Mouse (Mus musculus): Measurements from ENCODE around the gene F2r. TPM values are rescaled to one million over a fixed set of nuclear protein-coding genes. Genes with fewer than 3 reads are reported as not detected.

Gene F2r
- polyA plus RNA-seq, 1 experiment = 97.4 TPM

DNA sequence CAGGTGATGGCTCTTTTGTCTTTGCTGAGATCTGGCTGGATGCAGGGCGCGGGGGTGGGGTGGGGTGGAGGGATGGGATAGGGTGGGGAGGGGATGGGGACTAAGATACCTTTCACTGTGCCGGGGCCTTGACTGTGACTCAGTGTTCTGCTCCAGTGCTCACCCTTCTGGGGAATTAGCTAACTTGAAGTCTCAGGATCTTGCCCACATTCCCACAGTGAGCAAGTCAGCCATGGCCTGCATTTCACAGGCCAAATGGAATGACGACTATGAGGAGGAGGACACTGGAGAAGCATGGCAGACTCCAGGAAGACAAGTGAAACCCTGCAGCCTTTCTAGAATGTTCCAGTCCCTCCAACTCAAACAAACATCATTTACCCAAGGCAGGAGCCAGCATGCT, 6.5 kb downstream of the F2r start:
- Histone ChIP-seq H3K27me3 (ENCODE audit: control insufficient read depth, insufficient read depth, insufficient read length) (no peaks in the 10 kb centered on the region), H3ac (ENCODE audit: control insufficient read depth, insufficient read length, low read depth) (no peak overlapping the region), H3K36me3 (ENCODE audit: control insufficient read depth, insufficient read depth) (peaks cover 43% of the 10 kb centered on the region), H3K79me2 (ENCODE audit: control insufficient read depth, insufficient read depth) (peaks cover 100% of the 10 kb centered on the region), H3K4me3 (ENCODE audit: insufficient read depth, poor library complexity, severe bottlenecking) (no peak overlapping the region), H3K79me3 (ENCODE audit: low read depth) (peaks cover 93% of the 10 kb centered on the region)
- TF ChIP-seq CEBPB (IDR thresholded peaks at IDR 0.05; ENCODE audit: low read depth) (no peak), FOSL1 (IDR thresholded peaks at IDR 0.05; ENCODE audit: insufficient read depth, low read length, poor library complexity, severe bottlenecking) (no peak), CTCF (IDR thresholded peaks at IDR 0.05; ENCODE audit: control insufficient read depth, insufficient read depth, insufficient read length) (no peak), USF1 (IDR thresholded peaks at IDR 0.05; ENCODE audit: low read depth) (no peak), MYOD1 (IDR thresholded peaks at IDR 0.05; ENCODE audit: control insufficient read depth, insufficient read length, low read depth) (no peak), MAX (IDR thresholded peaks at IDR 0.05) (no peak), MYOG (IDR thresholded peaks at IDR 0.05; ENCODE audit: control insufficient read depth, extremely low read depth, insufficient read length) (no peak)

DNA sequence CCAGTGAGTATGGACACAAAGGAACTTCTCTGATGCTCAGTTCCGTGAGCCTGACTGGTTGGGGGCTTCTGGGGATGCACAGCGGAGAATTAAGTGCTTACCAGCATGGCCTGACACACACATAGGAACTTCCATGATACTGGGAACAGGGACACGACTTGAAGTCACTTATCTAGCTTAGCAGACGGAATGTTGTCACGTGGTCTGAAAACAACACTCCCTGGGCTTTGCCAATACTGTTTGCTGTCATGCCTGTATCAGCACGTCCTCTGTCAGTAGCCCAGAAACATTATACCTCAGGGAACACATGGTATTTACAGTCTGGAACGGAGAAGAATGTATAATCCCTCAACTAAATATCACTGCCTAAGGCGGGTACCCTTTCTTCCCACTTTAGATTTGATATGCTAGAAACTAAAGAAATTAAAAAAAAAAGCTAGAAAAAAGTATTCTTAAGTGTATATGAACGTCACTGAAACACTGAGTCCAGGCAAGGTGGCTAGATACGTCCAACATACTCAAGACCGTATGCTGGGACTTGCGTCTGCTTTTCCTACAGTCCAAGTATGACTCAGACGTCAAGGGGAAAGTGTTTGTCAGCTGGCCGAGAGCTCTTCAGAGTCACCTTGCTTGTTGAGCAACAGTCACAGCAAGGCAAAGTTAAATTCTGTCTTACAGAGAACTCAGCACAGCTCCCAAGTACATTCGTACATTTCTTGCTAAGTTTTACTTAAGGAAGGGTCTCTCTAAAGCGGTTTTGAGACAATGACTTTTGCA, 7.3 kb downstream of the F2r start:
- Histone ChIP-seq H3ac (ENCODE audit: control insufficient read depth, insufficient read length, low read depth) (no peak overlapping the region), H3K36me3 (ENCODE audit: control insufficient read depth, insufficient read depth) (peaks cover 50% of the 10 kb centered on the region), H3K4me3 (ENCODE audit: insufficient read depth, poor library complexity, severe bottlenecking) (no peak overlapping the region), H3K79me3 (ENCODE audit: low read depth) (peaks cover 93% of the 10 kb centered on the region), H3K27me3 (ENCODE audit: control insufficient read depth, insufficient read depth, insufficient read length) (no peaks in the 10 kb centered on the region), H3K79me2 (ENCODE audit: control insufficient read depth, insufficient read depth) (peaks cover 100% of the 10 kb centered on the region)
- TF ChIP-seq MAX (IDR thresholded peaks at IDR 0.05) = no peak
- no peak for TF ChIP-seq MYOD1 (IDR thresholded peaks at IDR 0.05; ENCODE audit: control insufficient read depth, insufficient read length, low read depth)
- TF ChIP-seq MYOG (IDR thresholded peaks at IDR 0.05; ENCODE audit: control insufficient read depth, extremely low read depth, insufficient read length) = no peak
- TF ChIP-seq FOSL1 (IDR thresholded peaks at IDR 0.05; ENCODE audit: insufficient read depth, low read length, poor library complexity, severe bottlenecking) = no peak
- peak; percentile 33 for TF ChIP-seq USF1 (IDR thresholded peaks at IDR 0.05; ENCODE audit: low read depth)
- TF ChIP-seq CTCF (IDR thresholded peaks at IDR 0.05; ENCODE audit: control insufficient read depth, insufficient read depth, insufficient read length) = no peak
- peak; percentile 8 for TF ChIP-seq CEBPB (IDR thresholded peaks at IDR 0.05; ENCODE audit: low read depth)

DNA sequence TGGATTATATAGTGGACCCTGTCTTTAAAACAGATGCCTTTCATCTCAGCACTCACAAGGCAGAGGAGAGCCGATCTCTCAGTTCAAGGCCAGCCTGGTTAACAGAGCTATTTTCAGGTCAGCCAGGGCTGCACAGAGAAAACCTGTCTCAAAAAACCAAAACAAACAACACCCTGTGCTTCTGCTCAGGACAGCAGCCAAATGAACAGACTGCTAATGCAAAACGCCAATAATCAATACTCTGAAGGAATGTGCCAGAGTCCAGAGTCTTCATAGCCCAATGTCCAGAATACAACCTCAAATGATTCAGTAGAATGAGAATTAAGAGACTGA, 9.2 kb downstream of the F2r start:
- TF ChIP-seq USF1 (IDR thresholded peaks at IDR 0.05; ENCODE audit: low read depth) (no peak), FOSL1 (IDR thresholded peaks at IDR 0.05; ENCODE audit: insufficient read depth, low read length, poor library complexity, severe bottlenecking) (no peak), CEBPB (IDR thresholded peaks at IDR 0.05; ENCODE audit: low read depth) (no peak), MAX (IDR thresholded peaks at IDR 0.05) (no peak), MYOG (IDR thresholded peaks at IDR 0.05; ENCODE audit: control insufficient read depth, extremely low read depth, insufficient read length) (no peak), MYOD1 (IDR thresholded peaks at IDR 0.05; ENCODE audit: control insufficient read depth, insufficient read length, low read depth) (no peak), CTCF (IDR thresholded peaks at IDR 0.05; ENCODE audit: control insufficient read depth, insufficient read depth, insufficient read length) (no peak)
- Histone ChIP-seq H3K79me3 (ENCODE audit: low read depth) (peaks cover 93% of the 10 kb centered on the region), H3ac (ENCODE audit: control insufficient read depth, insufficient read length, low read depth) (no peak overlapping the region), H3K27me3 (ENCODE audit: control insufficient read depth, insufficient read depth, insufficient read length) (no peaks in the 10 kb centered on the region), H3K36me3 (ENCODE audit: control insufficient read depth, insufficient read depth) (peaks cover 58% of the 10 kb centered on the region), H3K4me3 (ENCODE audit: insufficient read depth, poor library complexity, severe bottlenecking) (no peak overlapping the region), H3K79me2 (ENCODE audit: control insufficient read depth, insufficient read depth) (peaks cover 100% of the 10 kb centered on the region)

DNA sequence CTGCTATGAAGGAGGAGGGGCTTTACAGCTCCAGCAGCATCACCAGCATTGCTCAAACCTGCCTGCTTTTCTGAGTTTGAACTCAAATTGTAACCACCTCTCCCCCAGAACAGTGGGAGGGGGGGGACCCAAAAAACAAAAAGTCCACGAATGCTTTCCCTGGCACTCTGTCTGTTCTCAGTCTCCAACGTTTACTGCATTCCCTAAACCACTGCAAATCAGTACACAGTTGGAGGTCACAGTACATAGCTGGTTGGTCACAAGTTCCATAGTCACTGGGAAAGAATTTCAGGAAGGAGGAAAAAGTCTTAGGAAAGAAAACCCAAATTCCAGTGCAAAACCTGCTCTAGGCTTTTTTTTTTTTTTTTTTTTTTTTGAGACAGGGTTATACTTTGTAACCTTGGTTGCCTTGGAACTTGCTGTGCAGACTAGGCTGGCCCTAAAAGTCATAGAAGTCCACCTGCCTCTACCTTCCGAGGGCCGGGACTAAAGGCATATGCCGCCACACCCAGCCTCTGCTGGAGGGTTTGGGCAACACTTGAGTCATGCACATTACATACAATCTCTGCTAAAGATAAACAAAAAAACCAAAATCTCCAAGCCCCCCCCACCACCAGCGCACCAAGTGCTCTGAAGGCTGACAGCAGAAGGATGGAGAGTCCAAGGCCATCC, 9.7 kb downstream of the F2r start:
- Histone ChIP-seq H3K27me3 (ENCODE audit: control insufficient read depth, insufficient read depth, insufficient read length) (no peaks in the 10 kb centered on the region), H3K36me3 (ENCODE audit: control insufficient read depth, insufficient read depth) (peaks cover 60% of the 10 kb centered on the region)
- TF ChIP-seq FOSL1 (IDR thresholded peaks at IDR 0.05; ENCODE audit: insufficient read depth, low read length, poor library complexity, severe bottlenecking) = no peak
- TF ChIP-seq CEBPB (IDR thresholded peaks at IDR 0.05; ENCODE audit: low read depth) = no peak
- no peak for TF ChIP-seq MYOD1 (IDR thresholded peaks at IDR 0.05; ENCODE audit: control insufficient read depth, insufficient read length, low read depth)
- no peak for TF ChIP-seq USF1 (IDR thresholded peaks at IDR 0.05; ENCODE audit: low read depth)

DNA sequence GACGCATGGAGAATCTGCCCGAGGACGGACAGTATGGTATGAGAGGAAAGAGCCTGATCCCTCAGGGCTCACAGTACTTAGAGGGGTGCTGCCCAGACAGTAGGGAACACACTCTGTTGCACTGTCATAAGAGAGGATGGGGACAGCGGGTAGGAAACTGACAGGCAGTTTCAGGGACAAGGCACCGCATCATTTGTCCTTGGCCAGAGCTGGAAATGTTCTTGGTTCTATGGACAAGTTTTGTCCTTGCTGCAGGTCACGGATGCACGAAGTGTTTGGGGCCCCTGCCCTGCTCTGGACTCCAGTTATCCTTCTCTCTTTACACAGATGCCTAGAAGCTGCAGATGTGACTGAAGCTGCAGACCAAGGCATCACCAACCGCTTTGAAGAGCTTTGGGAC, 11.3 kb downstream of the F2r start:
- TF ChIP-seq MYOG (IDR thresholded peaks at IDR 0.05; ENCODE audit: control insufficient read depth, extremely low read depth, insufficient read length) (no peak), MYOD1 (IDR thresholded peaks at IDR 0.05; ENCODE audit: control insufficient read depth, insufficient read length, low read depth) (no peak), CTCF (IDR thresholded peaks at IDR 0.05; ENCODE audit: control insufficient read depth, insufficient read depth, insufficient read length) (no peak), MAX (IDR thresholded peaks at IDR 0.05) (no peak), CEBPB (IDR thresholded peaks at IDR 0.05; ENCODE audit: low read depth) (no peak), USF1 (IDR thresholded peaks at IDR 0.05; ENCODE audit: low read depth) (no peak), FOSL1 (IDR thresholded peaks at IDR 0.05; ENCODE audit: insufficient read depth, low read length, poor library complexity, severe bottlenecking) (no peak)
- Histone ChIP-seq H3K79me3 (ENCODE audit: low read depth) (peaks cover 81% of the 10 kb centered on the region), H3K36me3 (ENCODE audit: control insufficient read depth, insufficient read depth) (peaks cover 60% of the 10 kb centered on the region), H3K27me3 (ENCODE audit: control insufficient read depth, insufficient read depth, insufficient read length) (no peaks in the 10 kb centered on the region), H3K4me3 (ENCODE audit: insufficient read depth, poor library complexity, severe bottlenecking) (no peak overlapping the region), H3ac (ENCODE audit: control insufficient read depth, insufficient read length, low read depth) (no peak overlapping the region), H3K79me2 (ENCODE audit: control insufficient read depth, insufficient read depth) (peaks cover 96% of the 10 kb centered on the region)

More for the DNA sequence above, 9.7 kb downstream of the F2r start:
- Histone ChIP-seq H3K79me3 (ENCODE audit: low read depth) (peaks cover 93% of the 10 kb centered on the region), H3K79me2 (ENCODE audit: control insufficient read depth, insufficient read depth) (peaks cover 100% of the 10 kb centered on the region), H3K4me3 (ENCODE audit: insufficient read depth, poor library complexity, severe bottlenecking) (no peak overlapping the region), H3ac (ENCODE audit: control insufficient read depth, insufficient read length, low read depth) (no peak overlapping the region)
